Mouse (Mus musculus): ENCODE measurements at regions not wholly inside any gene's neighbourhood (a gene's known extent, or its start where the extent isn't known, plus 50 kb on each side); places are given as distances from the start of the nearest gene placed in this dataset.

GRCm38 (mm10) chr10:70814354-70815131 lies 158.8 kb upstream of the Phyhipl start:
- no peak for DNase-seq (ENCODE audit: low read depth, low spot score)

- no peak for DNase-seq (ENCODE audit: low read depth, low spot score)
Observed at GRCm38 (mm10) chr10:70809411-70809810, 153.6 kb upstream of the Phyhipl start.

- no peak for DNase-seq (ENCODE audit: low read depth, low spot score)
Observed at GRCm38 (mm10) chr10:70806786-70807385, 151.1 kb upstream of the Phyhipl start.

- no peak for DNase-seq (ENCODE audit: low read depth, low spot score)
Observed at GRCm38 (mm10) chr10:70800736-70801306, 145.1 kb upstream of the Phyhipl start.

- DNase-seq (ENCODE audit: low read depth, low spot score), result no peak
Observed at GRCm38 (mm10) chr10:70799906-70800305, 144.1 kb upstream of the Phyhipl start.

GRCm38 (mm10) chr10:70799191-70799742 lies 143.5 kb upstream of the Phyhipl start:
- DNase-seq (ENCODE audit: low read depth, low spot score), result no peak

GRCm38 (mm10) chr10:70788814-70789452 lies 133.2 kb upstream of the Phyhipl start:
- peak; percentile 32 for DNase-seq (ENCODE audit: low read depth, low spot score)

- no peak for DNase-seq (ENCODE audit: low read depth, low spot score)
Observed at GRCm38 (mm10) chr10:70781036-70781435, 125.3 kb upstream of the Phyhipl start.

GRCm38 (mm10) chr10:70778596-70778995 lies 122.8 kb upstream of the Phyhipl start:
- DNase-seq (ENCODE audit: low read depth, low spot score), result no peak

- DNase-seq (ENCODE audit: low read depth, low spot score), result no peak
Observed at GRCm38 (mm10) chr10:70774571-70774970, 118.8 kb upstream of the Phyhipl start.

- DNase-seq (ENCODE audit: low read depth, low spot score), result no peak
Observed at GRCm38 (mm10) chr10:70774159-70774558, 118.4 kb upstream of the Phyhipl start.

GRCm38 (mm10) chr10:70767461-70767860 lies 111.7 kb upstream of the Phyhipl start:
- no peak for DNase-seq (ENCODE audit: low read depth, low spot score)

GRCm38 (mm10) chr10:70766869-70767268 lies 111.1 kb upstream of the Phyhipl start:
- DNase-seq (ENCODE audit: low read depth, low spot score), result no peak

GRCm38 (mm10) chr10:70766450-70766849 lies 110.7 kb upstream of the Phyhipl start:
- no peak for DNase-seq (ENCODE audit: low read depth, low spot score)

GRCm38 (mm10) chr10:70763206-70763605 lies 107.4 kb upstream of the Phyhipl start:
- DNase-seq (ENCODE audit: low read depth, low spot score), result no peak

GRCm38 (mm10) chr10:70759686-70760085 lies 103.9 kb upstream of the Phyhipl start:
- no peak for DNase-seq (ENCODE audit: low read depth, low spot score)

- no peak for DNase-seq (ENCODE audit: low read depth, low spot score)
Observed at GRCm38 (mm10) chr10:70751771-70752170, 96.0 kb upstream of the Phyhipl start.

GRCm38 (mm10) chr10:70750356-70751145 lies 94.8 kb upstream of the Phyhipl start:
- DNase-seq (ENCODE audit: low read depth, low spot score), result no peak

GRCm38 (mm10) chr10:70746612-70747011 lies 90.8 kb upstream of the Phyhipl start:
- DNase-seq (ENCODE audit: low read depth, low spot score), result no peak

GRCm38 (mm10) chr10:70741909-70742308 lies 86.1 kb upstream of the Phyhipl start:
- DNase-seq (ENCODE audit: low read depth, low spot score), result no peak

GRCm38 (mm10) chr10:70740095-70740494 lies 84.3 kb upstream of the Phyhipl start:
- DNase-seq (ENCODE audit: low read depth, low spot score), result no peak

All from embryo, embryonic 11.5 days (tissue).